Mouse (Mus musculus): ENCODE data around the gene Dlx4. TPM values are rescaled to one million over a fixed set of nuclear protein-coding genes. Genes with fewer than 3 reads are reported as not detected.

The Dlx4 gene
- not detected for total RNA-seq (2021)
- long read RNA-seq, experiment 1: 0 reads
- long read RNA-seq, experiment 2, partial matches to known transcripts: 0 of 1 reads
- long read RNA-seq, experiment 2, other reads (novel, unspliced or antisense): 0 of 1 reads

DNA sequence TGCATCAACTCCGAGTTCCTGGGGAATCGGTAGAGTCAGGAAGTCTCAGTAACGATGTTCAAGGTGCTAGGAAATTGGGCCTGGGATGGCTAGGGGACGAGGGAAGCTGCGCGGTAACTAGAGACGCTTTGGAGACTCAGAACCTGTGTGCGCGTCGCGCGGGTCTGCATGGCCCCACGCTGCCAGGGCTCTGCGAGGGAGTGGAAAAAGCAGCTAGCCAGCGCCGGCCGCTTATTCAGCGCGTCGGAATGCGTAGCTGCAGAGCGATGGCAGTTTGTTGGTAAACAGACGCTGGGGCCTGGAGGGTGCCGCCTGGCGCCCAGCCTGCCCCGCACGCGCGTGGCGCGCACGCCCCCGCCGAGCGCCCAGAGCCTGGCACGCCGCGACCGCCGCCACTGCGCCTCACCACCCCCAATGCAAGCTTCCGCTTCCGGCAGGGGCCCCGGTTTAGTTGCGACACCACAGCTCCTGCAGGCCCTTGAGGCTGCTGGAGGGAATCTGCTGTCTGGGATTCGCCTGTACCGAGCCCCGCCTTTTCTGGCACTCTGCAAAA lies at the start of gene Dlx4:
Gene Dlx4 (minus strand): TSS at position 413 of the 553 bp plus-strand sequence.
- DNase-seq (ENCODE audit: low spot score in 2 of 2): no peak

GRCm38 (mm10) chr11:95189863-95190262 lies 43.8 kb upstream of the Dlx4 start:
- DNase-seq (ENCODE audit: low spot score in 2 of 2): no peak

GRCm38 (mm10) chr11:95186826-95187225 lies 40.8 kb upstream of the Dlx4 start:
- DNase-seq (ENCODE audit: low spot score in 2 of 2): no peak

- no peak for DNase-seq (ENCODE audit: low spot score in 2 of 2)
Measured at GRCm38 (mm10) chr11:95185700-95186099, 39.6 kb upstream of the Dlx4 start.

- DNase-seq (ENCODE audit: low spot score in 2 of 2): no peak
Measured at GRCm38 (mm10) chr11:95184561-95184960, 38.5 kb upstream of the Dlx4 start.

DNA sequence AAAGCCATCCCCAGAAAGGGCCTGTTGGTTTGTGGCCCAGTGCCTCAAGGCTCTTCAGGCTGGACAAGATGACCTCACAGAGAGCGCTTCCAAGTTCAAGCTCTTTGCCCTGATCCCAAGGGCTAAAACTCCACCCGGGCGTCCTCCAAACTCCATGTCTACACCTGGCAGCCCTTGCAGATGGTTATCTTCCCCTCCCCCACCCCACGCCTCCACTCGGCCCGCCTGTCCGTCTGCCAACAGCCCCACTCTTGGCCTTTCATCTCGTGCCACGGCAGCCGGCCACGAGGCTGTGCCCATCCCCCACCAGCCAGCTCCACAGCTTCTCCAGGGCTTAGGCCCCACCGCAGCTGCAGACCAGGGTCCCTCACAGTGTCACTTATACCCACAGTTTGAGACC lies 33.2 kb upstream of the Dlx4 start:
- no peak for DNase-seq (ENCODE audit: low spot score in 2 of 2)

- DNase-seq (ENCODE audit: low spot score in 2 of 2): no peak
Measured at GRCm38 (mm10) chr11:95165857-95166256, 19.8 kb upstream of the Dlx4 start.

DNA sequence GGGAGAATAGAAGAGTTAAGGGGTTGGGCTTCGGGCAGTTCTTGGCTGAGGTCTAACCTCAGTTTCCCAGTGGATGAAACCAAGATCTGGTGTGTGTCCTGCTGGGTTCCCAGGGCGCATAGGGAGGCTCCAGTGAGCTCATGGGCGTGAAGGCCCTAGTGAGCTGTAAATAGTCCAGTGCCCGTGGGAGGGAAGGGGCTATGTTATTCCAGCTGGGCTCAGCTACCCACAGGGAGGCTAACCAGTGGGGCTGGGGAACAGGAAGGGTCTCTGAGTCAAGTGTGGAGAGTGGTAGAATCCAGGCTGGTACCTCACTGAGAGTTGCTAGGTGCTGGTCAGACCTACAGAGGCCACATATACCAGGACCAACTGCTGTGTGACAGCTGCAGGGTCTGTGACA lies 15.6 kb upstream of the Dlx4 start:
- no peak for DNase-seq (ENCODE audit: low spot score in 2 of 2)

- DNase-seq (ENCODE audit: low spot score in 2 of 2): no peak
Measured at GRCm38 (mm10) chr11:95160693-95161092, 14.6 kb upstream of the Dlx4 start.

GRCm38 (mm10) chr11:95159763-95160371 lies 13.8 kb upstream of the Dlx4 start:
- no peak for DNase-seq (ENCODE audit: low spot score in 2 of 2)

DNA sequence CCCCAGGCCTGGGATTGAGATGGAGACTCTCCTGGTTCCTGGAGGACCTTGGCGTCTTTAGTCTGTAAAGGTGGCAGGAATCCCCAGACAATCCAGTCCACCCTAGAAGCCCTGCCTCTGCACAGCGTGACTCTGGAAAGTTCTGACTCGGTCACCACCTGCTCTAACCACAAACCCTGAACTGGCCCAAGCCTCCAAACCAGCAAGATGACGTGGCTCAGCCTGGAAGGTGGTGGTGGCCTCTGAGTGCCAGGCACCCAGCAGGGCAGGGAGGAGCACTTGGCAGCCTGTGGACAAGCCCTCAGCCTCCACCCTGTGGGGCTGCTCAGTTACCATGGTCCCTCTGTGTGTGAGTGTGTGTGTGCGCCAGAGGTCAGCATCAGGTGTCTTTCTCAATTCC lies 11.8 kb upstream of the Dlx4 start:
- DNase-seq (ENCODE audit: low spot score in 2 of 2): no peak

- DNase-seq (ENCODE audit: low spot score in 2 of 2): no peak
Measured at GRCm38 (mm10) chr11:95157356-95157755, 11.3 kb upstream of the Dlx4 start.

DNA sequence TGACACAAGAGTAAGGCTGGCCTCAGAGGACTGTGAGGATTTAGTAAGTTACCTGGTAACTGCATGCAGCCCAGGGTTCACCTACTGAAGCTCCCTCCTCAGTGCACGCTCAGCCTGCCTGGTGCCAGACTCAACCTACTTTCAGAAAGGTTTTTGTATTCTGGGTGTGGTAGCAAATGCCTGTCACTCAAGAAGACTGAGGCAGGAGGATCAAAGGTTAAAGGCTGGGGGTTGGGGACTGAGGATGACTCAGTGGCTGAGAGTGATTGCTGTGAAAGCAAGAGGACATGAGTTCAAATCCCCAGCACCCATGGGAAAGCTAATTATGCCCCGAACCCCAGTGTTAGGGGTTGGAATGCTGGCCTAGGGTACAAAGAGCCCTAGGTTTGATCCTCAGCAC lies 9.4 kb upstream of the Dlx4 start:
- no peak for DNase-seq (ENCODE audit: low spot score in 2 of 2)

- no peak for DNase-seq (ENCODE audit: low spot score in 2 of 2)
Measured at GRCm38 (mm10) chr11:95153681-95154080, 7.6 kb upstream of the Dlx4 start.

DNA sequence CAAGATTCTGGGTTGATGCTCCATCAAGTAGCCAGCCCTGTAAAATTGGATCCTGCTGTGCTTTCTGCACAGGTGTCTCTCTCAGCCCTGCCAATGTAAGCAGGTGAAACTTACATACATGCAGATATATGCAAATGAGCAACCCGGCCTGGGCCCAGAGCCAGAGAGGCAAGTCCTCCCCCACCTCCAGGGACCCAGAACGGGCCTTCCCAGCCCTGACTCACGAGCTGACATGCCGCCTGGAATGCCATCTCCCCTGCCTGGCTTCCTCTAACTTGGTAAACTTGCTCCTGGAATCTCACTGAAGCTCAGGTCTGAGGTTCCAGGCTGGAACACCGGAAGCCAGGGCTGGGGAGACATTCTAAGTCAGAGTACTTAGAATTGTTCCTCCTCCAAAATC lies 7.1 kb upstream of the Dlx4 start:
- DNase-seq (ENCODE audit: low spot score in 2 of 2): no peak

- peak in 1 of 2 experiments; percentile 20 for DNase-seq (ENCODE audit: low spot score in 2 of 2)
Measured at GRCm38 (mm10) chr11:95150269-95151049, 4.4 kb upstream of the Dlx4 start.

GRCm38 (mm10) chr11:95149462-95150268 lies 3.6 kb upstream of the Dlx4 start:
- DNase-seq (ENCODE audit: low spot score in 2 of 2): no peak

DNA sequence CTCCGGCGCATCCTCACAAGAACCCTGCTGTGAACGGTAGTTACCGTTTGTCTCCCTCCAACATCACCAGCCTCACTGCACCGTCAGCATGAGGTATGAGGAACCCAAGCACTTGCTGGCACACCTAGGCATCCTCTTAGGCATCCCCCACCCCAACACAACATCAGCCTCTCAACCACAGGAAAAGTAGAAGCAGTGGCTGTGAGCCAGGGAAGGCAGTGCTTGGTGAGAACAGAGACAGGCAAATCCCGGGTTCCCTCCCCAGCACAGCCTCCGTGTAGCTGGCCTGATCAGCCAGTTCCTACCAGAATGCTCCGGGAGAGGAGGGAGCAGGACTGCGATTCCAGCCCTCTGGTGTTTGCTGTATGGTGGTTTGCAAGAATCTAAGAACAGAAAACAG lies 2.7 kb upstream of the Dlx4 start:
- DNase-seq (ENCODE audit: low spot score in 2 of 2): no peak

DNA sequence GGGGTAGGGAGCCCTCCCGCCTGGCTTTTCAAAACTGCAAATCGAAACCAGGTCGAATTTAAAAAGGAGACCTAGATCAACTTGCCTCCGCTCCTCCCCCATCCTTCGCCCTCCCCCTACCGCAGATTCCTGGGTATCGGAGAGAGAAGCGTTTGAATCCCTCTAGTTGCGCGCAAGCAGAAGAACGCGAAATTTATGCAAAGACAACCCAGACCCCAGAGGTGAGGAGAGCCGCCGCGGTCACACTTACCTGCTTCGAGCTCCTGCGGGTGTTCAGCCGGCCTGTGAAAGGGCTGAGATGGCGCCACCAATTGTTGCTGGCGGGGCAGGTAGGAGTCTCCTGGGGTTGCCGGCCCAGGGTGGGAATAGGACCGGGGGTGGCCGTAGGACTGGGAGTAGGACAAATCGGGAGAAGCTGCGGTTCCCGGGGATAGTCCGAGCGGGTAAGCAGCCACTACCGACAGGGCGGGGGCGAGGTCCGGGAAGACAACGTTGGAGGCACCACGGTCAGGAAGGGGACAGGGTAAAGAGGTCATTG lies 1.0 kb downstream of the Dlx4 start:
- DNase-seq (ENCODE audit: low spot score in 2 of 2): no peak

GRCm38 (mm10) chr11:95144091-95144945 lies 1.7 kb downstream of the Dlx4 start:
- no peak for DNase-seq (ENCODE audit: low spot score in 2 of 2)

Data from layer of hippocampus, postnatal 14 days (tissue).